Mouse (Mus musculus): ENCODE measurements at regions not wholly inside any gene's neighbourhood (a gene's known extent, or its start where the extent isn't known, plus 50 kb on each side); places are given as distances from the start of the nearest gene placed in this dataset.

DNA sequence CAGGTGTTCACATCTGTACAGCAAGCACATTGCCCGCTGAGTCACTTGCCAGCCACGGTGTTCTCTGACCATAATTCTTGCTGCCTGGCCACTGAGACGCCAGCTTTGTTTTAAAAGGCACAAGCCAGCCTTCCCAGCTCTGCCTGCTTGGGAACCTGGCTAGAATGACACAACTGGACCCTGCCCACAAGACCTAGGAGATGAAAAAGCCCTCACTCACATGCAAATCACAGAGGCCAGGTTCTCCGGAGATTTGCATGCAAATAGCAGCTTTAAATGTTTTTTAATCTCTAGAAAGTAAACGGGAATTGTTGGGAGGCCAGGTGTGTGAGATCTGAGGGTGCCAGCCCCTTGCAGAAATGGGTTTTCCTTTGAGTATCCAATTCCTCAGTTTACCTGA, 71.9 kb downstream of the 1810010D01Rik start:
- DNase-seq = no peak

DNA sequence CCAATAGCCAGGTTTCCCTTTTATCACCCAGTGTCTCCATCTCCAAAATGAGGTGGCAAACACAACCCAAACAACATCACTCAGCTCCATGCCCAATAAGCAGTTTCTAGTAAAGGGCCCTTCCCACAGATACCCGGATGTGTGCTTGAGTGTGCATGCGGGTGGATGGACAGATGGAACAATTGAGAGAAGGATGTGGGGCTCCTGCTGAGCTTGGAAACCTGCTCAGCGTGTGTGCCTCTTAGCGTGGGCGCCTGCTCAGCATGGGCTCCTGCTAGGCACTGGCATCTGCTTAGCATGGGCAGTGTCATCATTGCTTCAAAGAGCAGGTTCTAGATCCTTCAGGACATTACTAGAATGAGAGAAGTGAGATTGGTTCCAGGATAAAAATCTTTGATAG, 75.4 kb downstream of the 1810010D01Rik start:
- DNase-seq = no peak

DNA sequence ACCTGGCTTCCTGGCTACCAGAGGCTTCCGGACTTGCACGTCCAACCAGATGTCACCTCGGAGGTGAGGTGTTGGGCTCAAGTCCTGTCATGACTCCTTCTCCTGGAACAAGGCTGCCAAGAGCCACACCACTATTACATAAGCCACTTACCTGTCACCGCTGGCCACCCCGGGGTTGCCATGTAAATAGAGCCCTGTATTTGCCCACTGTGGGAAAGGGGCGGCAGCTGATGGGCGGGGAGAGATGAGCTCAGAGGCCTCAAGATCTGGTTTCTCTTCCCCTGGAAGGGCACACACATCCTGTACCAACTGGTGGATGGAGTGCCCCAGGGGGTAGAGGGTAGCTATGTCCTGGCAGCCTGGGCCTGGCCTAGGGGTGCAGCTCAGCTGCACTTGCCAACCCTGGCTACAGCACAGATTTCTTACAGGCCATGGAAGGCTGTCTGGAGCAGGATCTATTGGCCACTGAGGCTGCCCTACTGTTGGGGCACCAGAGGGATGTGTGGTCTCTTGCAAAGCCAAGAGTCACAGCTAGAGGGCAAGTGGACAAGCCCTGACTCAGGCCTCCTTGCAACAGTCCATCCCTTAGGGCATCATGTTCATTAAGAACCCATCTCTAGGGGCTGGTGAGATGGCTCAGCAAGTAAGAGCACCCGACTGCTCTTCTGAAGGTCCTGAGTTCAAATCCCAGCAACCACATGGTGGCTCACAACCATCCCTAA, 76.3 kb downstream of the 1810010D01Rik start:
- DNase-seq = no peak

DNA sequence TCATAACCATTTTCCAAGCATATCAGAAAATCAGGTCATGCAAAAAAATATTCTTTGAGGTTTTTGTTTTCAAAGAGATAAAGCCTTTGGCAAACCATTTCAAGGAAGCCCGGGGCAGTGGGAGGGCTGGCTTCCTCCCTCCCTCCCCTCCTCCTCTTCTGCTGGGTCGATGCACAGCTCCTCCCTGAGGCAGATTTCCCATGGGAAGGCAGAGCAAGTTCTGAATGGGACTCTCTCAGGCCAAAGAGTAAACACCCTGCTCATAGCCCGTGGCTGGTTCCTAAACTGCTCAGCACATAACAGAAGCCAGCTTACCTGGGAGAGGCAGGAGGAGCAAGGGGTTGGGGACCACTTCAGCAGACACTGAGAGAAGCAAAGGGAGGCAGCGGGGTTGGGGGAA, 77.9 kb downstream of the 1810010D01Rik start:
- no peak for DNase-seq

DNA sequence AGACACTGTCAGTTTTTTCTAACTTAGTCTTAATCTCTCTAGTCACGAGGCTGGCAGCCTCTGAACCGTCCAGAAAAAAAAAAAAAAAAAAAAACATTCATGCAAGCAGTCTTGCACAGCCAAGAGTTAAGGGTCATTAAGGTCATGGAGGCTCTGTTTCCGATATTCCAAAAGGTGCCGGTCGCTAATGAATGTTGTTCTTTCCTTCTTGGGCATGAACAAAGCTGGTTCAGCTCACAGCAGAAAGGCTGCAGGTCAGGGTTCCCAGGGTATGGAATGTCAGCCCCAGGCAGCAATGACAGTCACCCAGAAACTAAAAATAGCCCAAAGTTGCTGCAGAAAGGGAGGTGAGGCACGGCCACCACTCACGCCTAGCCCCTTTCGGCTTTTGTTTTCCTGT, 80.3 kb downstream of the 1810010D01Rik start:
- DNase-seq = no peak

DNA sequence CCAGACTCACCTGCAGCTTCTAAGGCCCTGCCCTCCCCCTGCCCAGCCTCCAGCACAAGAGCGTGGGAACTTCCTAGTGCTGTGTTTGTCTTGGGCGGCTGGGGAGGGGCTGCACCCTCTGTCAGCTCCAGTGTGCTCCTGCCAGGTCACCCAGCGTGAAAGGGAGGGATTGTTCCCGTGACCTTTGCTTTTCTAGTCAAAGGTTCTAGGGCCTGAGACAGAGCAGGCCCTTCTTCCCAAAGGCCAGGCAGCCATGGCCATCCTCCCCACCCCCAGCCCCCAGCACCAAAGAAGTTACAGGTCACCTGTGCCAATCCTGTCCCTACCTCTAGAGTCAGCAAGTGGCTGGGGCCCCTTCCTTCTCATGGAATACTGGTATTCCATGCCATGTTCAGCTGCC, 80.7 kb downstream of the 1810010D01Rik start:
- no peak for DNase-seq

DNA sequence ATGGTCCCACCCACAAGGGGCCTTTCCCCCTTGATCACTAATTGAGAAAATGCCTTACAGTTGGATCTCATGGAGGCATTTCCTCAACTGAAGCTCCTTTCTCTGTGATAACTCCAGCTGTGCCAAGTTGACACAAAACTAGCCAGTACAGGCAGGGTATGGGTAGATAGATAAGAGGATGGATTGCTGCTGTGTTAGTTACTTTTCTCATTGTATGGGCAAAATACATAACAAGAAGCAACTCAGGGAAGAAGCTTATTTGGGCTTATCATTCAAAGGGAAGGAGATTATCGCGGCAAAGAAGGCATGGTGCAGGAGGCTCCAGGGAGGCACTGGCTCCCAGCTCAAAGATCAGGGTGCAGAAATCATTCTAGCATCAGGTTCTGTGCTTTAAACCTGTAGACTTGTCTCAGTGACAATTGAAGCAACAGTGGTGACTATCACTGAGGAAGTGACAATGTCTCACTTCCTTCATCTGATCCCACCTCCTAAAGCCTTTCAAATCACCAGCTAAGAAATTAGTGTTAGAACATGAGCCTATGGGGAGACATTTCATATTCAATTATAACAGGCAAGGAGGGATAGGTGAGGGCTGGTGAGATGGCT, 83.8 kb downstream of the 1810010D01Rik start:
- no peak for DNase-seq

DNA sequence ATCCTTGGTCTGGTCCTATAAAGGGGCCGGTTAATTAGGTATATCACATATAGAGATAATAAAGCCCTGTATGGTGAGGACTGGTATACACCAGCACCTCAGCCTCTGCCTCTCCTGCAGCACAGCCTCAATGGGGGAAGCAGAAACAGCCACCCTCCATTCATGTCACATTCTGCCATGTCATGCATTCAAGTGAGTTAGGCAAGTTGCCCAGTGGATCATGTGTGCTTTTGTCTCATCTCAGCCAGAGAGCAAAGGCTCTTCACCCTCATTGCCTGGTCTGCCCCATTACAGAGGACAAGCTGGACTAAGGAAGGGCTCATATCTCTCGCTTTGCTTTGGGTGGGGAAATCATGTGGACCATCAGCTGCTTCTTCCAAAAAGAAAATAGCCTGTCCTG, 85.4 kb downstream of the 1810010D01Rik start:
- no peak for DNase-seq

DNA sequence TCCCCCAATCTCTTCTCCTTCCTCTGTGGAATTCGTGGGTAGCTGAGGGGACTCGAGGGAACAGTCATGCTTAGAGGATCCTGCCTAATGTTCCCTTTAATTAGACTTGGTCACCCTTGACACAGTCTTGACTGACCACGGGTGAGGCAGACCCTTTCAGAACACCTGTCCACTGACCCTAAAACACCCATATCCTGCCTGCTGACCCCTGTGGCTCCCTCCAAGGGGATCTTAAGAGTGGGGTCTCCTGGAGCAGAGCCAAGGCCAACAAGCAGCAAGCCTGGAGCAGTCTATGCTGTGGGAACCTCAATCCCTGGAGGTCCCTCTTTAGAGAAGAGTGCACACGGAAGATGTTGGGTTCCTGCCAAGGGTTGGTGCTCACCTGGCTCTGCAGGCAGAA, 89.5 kb downstream of the 1810010D01Rik start:
- DNase-seq = no peak

DNA sequence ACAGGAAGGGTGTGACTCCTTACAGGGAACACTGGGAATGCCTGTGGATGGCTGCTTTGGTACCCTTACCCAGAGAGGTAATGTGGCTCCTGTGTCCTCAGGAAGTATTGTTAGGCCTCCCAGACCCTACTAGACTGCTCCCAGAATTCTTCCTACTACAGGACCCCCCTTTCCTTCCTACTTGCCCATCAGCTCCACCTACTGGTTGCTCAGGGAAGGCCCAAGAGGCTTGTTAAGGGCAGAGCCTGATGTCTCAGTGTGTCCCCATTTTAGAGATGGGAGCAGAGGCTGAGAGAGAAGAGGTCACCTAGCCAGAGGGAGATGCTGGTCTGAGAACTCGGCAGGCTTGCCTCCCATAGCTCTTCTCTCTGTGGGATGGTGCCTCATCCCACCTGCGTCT, 93.3 kb downstream of the 1810010D01Rik start:
- no peak for DNase-seq

DNA sequence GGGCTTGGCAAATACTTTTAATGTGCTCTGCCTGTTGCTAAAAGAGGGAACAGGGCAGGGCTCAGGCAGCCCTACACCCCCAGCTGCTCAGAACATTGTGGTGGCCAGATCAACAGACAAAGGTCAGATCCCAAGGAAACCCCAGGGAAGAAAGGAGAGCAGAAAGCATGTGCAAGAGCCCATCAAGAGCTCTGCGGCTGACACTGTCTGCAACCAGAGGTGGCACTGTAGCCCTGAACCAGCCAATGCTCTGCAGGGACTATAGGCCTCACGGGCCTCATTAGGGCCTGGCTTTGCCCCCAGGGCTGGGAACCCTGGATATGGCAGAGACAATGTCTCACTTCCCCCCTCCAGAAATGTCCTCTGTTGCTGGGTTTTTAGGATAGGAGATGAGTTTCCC, 93.8 kb downstream of the 1810010D01Rik start:
- DNase-seq = no peak

DNA sequence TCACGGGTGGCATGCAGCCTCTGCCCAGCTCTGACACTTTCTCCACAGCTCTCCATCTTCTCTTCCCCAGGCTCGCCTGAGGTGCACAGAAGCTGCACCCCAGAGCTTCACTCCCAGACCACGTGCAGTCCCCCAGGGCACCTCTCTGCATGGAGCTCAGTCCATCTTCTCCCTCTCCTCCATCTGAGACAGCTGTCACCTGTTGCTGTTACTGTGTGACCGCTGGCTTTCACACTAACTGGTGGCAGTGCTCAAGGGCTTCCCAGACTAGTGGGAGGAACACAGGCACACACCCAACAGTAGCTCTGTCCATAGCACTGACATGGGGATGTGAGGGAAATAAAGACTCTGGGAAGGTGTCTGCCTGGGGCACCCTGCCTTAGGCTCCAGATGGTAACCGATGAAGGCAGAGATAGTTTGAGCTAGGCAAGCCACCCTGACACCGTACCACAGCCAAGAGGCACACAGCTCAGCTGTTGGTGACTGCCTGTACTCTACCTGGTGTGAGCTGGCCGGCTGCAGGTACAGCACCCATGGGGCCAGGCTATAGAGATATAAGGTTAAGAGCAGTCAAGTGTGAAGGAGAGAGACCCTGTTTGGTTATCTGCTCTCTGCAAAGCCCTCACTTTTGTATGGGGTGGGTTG, 94.9 kb downstream of the 1810010D01Rik start:
- DNase-seq = no peak

DNA sequence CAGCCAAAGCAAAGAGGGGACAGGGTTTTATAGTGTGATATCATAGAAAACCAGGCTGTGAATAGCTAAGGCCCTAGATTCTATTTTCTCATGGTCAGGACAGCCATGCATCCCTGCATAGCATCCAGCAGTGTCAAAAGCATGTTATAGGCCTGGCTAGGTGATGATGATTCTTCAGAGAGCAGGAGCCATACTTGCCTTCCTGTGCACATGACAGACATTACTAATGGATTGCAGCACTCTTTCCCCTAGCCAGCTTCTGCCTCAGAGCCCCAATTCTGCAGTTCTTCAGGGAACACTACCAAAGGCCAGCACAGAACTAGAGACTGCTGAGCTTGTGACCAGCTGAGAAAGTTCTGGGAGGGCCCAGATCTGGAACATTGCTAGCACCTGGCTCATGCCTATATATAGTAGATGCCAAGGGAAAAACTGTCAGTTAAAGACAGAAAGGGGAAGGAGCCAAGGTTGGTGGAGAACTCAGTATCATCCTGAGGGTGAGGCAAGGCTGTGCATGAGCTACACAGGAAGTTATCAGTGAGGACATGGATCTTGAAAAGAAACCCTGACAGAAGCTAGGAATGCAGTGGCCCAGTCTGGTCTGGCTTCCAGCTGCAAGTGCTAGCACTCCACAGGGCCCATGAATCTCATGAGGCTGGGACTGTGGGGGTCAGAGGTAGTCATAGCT, 95.6 kb downstream of the 1810010D01Rik start:
- no peak for DNase-seq

DNA sequence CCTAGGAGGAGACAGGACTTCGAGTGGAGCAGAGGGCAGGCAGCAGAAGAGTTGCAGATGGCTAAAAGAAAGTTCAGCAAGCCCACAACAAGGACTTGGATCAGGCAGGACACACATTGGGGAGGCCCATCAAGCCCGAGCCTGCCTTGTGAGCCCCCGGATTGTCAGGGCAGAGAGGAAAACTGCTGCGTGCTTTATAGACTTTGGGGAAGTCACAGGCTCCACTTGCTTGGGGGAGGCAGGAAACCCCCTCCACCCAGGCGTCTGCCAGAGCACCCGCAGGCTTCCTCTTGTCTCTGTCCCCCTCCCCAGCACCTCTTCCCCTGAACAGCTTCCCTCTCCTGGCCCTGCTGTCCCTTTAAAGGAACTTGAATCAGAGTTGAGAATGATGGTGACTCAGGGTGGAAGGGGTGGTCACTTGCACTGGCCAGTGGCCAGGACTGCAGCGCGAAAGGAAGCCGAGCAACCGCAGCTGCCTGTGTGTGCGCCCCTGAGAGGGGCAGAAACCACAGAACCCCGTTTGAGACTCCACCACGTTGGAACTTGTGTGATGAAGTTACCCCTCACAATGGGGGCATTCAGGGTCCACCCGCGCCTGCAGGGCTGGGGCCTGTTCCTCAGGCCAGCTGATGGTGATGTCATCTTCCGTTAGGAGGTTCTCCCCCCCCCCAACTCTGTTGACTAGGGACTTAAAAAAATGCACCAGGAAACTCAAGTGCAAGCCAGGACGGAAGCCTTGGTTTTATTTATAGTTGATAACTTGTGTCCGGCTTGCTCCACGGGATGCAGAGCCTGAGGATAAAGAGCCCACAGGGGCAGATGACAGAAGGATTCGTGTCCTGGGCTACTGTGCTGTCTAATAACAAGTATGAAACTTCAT, 96.4 kb downstream of the 1810010D01Rik start:
- peak; percentile 74 for DNase-seq

DNA sequence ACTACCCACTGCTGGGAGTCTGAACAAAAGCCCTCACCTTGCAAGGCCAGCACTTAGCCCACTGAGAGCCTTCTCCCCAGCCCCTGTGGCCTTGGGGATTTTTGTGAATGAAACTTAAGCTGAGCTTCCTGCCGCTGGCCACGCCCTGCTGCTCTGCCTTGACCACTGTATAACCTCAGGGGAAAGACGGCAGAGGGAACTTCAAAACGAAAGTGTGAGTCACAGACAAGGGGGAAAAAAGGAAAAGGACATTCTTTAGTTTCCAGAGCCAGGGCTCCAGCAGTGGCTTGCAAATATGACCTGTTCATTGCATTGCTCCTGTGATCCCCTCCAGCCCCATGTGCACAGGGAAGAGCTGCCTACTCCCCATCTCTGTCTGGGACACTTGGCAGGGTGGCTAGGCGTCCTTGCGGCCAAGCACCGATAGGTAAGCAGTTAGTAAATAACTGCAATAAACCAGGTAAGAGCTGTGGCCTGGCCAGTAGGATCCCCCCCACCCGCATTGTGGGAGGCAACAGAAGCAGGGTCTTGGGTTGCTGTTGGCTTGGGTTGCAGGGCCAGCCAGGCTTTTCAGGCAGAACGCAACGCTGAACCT, 97.2 kb downstream of the 1810010D01Rik start:
- no peak for DNase-seq

DNA sequence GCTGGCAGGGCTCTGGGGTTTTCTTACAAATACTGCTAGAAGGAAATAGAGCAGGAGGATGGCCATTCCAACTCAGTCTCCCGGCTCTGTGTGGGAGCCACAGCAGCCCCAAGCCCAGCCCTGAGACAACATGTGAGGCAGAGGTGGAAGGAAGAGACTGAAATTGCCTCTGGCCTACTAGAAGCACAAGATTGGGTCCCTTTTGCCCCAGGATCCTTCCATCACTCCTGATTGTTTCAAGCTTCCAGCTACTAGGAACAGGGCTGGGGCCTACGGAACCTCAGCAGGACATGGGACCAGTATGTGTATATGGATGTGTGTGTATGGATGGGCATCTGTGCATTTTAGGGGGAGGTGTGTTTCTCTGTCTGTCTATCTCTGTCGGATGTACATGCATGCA, 97.9 kb downstream of the 1810010D01Rik start:
- no peak for DNase-seq

DNA sequence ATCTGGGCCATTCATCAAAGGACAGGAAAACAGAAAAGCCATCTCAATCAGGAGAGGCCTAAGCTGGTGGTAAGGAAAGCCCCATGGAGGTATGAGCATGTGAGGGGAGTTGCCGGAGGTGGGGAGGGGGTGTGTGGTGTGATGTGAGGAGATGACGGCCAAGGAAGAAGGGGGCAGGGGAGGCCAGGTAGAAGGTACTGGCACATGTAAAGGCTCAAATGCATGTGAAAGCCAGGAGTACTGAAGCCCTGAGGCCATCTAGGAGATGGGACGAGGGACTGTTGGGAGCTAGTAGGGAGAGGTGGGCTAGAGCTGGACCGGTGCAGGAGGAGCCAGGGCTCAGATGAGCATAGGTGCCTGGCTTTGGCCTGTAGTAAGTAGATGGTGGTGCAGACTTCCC, 98.4 kb downstream of the 1810010D01Rik start:
- no peak for DNase-seq

DNA sequence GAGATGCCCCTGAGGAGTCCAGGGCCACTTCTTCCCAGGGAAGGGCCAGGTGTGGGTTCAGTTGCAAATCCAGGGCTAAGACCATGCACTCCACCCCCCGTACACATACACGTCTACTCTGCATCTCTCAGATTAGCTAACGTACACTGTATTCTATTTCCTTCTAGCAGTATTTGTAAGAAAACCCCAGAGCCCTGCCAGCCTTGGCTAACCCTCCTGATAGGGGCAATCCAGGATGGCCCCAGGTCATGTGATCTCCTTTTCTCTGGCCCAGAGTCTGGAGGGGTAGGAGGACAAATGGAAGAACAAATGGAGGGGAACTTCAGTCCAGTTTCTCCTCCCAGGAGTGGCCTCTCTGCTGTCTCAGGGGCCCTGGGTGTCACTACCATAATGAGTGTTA, 98.9 kb downstream of the 1810010D01Rik start:
- no peak for DNase-seq

DNA sequence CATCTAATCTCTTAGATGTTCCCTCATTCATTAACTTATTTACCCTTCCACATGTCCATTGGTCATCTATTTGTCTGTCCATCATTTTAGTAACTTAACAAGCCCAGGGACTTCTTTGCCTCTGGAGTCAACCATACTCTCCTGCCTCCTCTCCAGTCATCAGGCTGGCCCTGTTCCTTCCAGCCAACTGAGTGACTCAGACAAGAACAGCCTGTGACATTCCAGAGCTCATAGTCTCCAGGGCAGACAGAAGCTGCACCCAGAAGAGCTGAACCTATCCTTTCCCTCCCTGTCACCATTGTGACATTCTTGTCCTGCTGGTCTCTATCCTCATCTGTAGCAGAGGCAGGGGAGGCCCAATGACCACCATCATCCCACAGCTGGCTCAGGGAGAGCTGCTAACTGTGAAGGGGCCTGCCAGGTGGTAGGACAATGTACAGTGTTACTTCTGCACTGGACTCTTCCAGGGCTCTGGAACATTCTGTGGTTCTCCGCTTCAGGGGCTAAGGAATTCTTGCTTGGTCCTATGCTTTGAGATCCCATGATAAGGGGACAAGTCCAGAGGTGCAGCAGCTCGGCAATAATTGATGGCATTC, 100.2 kb downstream of the 1810010D01Rik start:
- no peak for DNase-seq

DNA sequence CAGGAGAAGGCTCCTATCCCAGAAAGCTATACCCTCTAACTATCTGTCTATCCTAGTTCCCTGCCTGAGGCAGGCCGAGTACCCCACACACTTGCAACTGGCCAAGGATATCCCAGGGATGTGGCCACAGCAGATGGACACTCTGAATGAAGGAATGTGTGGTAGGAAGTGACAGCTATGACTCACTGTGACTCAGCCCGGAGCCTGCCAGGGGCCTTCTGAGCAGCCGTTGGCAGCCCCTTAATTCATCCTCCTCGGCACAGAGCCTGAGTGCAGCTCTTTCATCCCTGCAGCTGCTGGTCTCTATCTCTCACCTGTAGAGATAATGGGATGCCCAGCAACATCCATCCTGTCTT, 101.4 kb downstream of the 1810010D01Rik start:
- peak; percentile 51 for DNase-seq

DNA sequence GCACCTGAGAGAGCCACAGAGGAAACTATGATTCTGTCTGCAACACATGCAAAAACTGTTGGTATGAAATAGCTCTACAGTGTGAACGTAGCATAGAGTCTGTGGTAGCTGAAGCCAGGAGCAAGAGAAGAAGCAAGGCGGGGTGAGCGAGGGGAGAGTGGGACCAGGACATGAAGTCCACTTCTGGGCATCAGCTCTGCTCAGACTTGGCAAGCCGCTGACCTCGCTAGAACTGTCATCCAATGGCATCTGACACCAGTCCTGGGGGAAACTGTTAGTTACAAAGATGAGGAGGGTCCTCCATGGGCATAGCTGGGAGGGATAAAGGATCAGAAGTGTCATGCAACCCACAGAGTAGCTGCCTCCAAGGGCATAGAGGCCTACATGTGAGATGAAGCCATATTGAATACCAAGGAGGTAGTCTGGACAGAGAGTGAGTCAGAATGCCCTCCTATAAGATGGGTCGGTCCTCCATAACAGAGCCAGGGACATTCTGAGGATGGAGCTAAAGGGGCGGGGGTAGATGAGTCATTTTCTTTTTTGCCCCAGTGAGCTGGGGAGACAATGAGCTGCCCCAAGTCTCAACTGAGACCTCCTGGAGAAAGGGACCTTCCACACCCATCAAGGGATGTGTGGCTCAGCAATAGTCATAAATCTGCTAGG, 102.0 kb downstream of the 1810010D01Rik start:
- no peak for DNase-seq
